Mouse (Mus musculus) brain, embryonic 14.5 days (tissue): ENCODE results near the gene Clstn2.

ENCODE experiments used
- CTCF ChIP-seq: fragments of 200-500 bp; IDR thresholded peaks from 2 replicates; pipeline ENCODE4 v1.5.1; 2012; ENCODE audit warnings: inconsistent platforms, mild to moderate bottlenecking, moderate library complexity, borderline replicate concordance; ENCODE audit not compliant: insufficient read depth, insufficient read length; ENCODE audit errors: extremely low read depth
- POLR2A ChIP-seq: fragments of 200-500 bp; IDR thresholded peaks from 2 replicates; pipeline ENCODE4 v1.6.1; 2012; ENCODE audit warnings: mild to moderate bottlenecking, inconsistent platforms, borderline replicate concordance; ENCODE audit not compliant: poor library complexity, insufficient read depth, insufficient read length, severe bottlenecking; ENCODE audit errors: extremely low read depth

DNA sequence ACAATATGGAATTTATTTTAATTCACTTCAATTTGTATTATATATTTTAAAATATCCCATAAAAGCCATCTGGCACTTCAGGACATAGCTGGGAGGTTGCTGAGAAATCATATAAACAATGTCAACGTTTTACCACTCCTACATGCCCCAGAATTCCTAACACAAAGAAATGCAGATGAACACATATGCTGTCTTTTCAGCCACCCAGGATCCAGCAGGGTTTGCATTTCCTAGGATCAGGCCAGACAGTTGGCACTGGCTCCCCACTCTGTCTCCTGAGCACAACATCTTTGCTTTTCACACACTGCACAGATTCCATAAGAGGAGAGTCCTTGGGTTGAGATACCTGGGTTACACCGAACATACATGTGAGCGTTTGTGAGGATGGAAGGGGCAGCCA is 508.1 kb downstream of the Clstn2 start:
- no peak for TF ChIP-seq CTCF
- no peak for TF ChIP-seq POLR2A
